Mouse (Mus musculus) myocyte (in vitro differentiated cells): ENCODE results near the gene Vmn2r85. TPM values are rescaled to one million over a fixed set of nuclear protein-coding genes. Genes with fewer than 3 reads are reported as not detected.
"Not testable (repeated sequence)": the region's sequence is repeated elsewhere in the genome, so short reads cannot be mapped to it uniquely, and the experiment has no call there.

Experiments used
- H3K27me3 ChIP-seq: one replicate; pipeline ENCODE4 v1.6.1; 2011; ENCODE audit not compliant: control insufficient read depth, insufficient read depth, insufficient read length
- H3K36me3 ChIP-seq: one replicate; pipeline ENCODE4 v1.6.1; 2011; ENCODE audit not compliant: control insufficient read depth, insufficient read depth
- H3K4me2 ChIP-seq: one replicate; pipeline ENCODE4 v1.6.1; 2011; ENCODE audit warnings: low read depth, control low read depth
- H3K4me3 ChIP-seq: one replicate; pipeline ENCODE4 v1.5.1; 2011; ENCODE audit warnings: mild to moderate bottlenecking, control low read depth, moderate library complexity
- H3K79me2 ChIP-seq: one replicate; pipeline ENCODE4 v1.6.1; 2011; ENCODE audit not compliant: control insufficient read depth, insufficient read depth
- H3ac ChIP-seq: one replicate; pipeline ENCODE4 v1.6.1; 2011; ENCODE audit not compliant: control insufficient read depth, insufficient read length
- CEBPB ChIP-seq: IDR thresholded peaks from 2 replicates; pipeline ENCODE4 v1.6.1; 2011; ENCODE audit warnings: mild to moderate bottlenecking, moderate library complexity; ENCODE audit not compliant: poor library complexity, insufficient read depth, severe bottlenecking
- E2F4 ChIP-seq: IDR thresholded peaks from one replicate; pipeline ENCODE4 v1.6.1; 2011; ENCODE audit warnings: mild to moderate bottlenecking, control low read depth, moderate library complexity; ENCODE audit not compliant: insufficient read depth
- MAX ChIP-seq: IDR thresholded peaks from one replicate; pipeline ENCODE4 v1.6.1; 2011; ENCODE audit warnings: low read depth, mild to moderate bottlenecking, control low read depth
- MYOD1 ChIP-seq, 3 experiments: IDR thresholded peaks; one replicate each; pipeline ENCODE4 v1.6.1; 2011; ENCODE audit warnings: control low read depth in 2 of 3, low read depth in 2 of 3, mild to moderate bottlenecking in 2 of 3, moderate library complexity in 1 of 3; ENCODE audit not compliant: insufficient read length in 2 of 3, control insufficient read depth in 1 of 3
- MYOG ChIP-seq, 3 experiments: IDR thresholded peaks; one replicate each; pipeline ENCODE4 v1.6.1; 2011; ENCODE audit warnings: control low read depth in 2 of 3, low read depth in 2 of 3, mild to moderate bottlenecking in 2 of 3; ENCODE audit not compliant: insufficient read length in 2 of 3, control insufficient read depth in 1 of 3, insufficient read depth in 1 of 3
- POLR2A ChIP-seq: IDR thresholded peaks from one replicate; pipeline ENCODE4 v1.6.1; 2011; ENCODE audit warnings: low read depth, mild to moderate bottlenecking, control low read depth, moderate library complexity; ENCODE audit not compliant: insufficient read length
- POLR2AphosphoS2 ChIP-seq: IDR thresholded peaks from one replicate; pipeline ENCODE4 v1.6.1; 2011; ENCODE audit warnings: low read depth, control low read depth; ENCODE audit not compliant: insufficient read length
- REST ChIP-seq: IDR thresholded peaks from one replicate; pipeline ENCODE4 v1.6.1; 2011; ENCODE audit warnings: mild to moderate bottlenecking, control low read depth, moderate library complexity; ENCODE audit not compliant: insufficient read depth, insufficient read length
- SRF ChIP-seq: IDR thresholded peaks from one replicate; pipeline ENCODE4 v1.6.1; 2011; ENCODE audit warnings: low read depth; ENCODE audit not compliant: control insufficient read depth, insufficient read length
- TCF12 ChIP-seq: IDR thresholded peaks from one replicate; pipeline ENCODE4 v1.6.1; 2011; ENCODE audit warnings: mild to moderate bottlenecking, control low read depth; ENCODE audit not compliant: poor library complexity, insufficient read depth, severe bottlenecking
- TCF3 ChIP-seq: IDR thresholded peaks from one replicate; pipeline ENCODE4 v1.6.1; 2011; ENCODE audit warnings: low read depth, control low read depth; ENCODE audit not compliant: insufficient read length
- USF1 ChIP-seq: IDR thresholded peaks from one replicate; pipeline ENCODE4 v1.6.1; 2011; ENCODE audit warnings: low read depth, mild to moderate bottlenecking, control low read depth, moderate library complexity
- polyA plus RNA-seq: library from polyadenylated mRNA; unstranded; fragments of >200 nt; fragmentation: generic; extraction: Trizol; gene quantifications from one replicate; pipeline ENCODE4 v1.2.1, GENCODE M21; 2012; ENCODE audit warnings: missing spikeins

Vmn2r85 gene
- polyA plus RNA-seq, 1 experiment = not detected

DNA sequence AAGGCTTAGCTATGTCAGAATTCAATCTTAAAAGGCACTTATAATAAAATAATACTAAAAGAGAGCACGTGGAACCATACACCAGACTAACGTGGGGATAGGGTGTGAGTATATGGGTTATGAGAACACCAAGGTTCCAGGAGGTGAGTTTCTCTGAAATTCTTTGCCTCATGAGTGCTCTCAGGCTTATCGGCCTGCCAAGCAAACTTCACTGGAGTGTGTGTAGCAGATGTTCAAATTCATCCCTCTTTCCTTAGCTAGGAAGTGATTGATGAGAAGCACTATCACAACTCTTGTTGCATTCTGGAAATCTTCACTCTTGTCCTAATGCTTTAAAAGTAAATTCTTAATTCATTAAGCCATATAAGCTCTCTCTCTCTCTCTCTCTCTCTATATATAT, 9.1 kb downstream of the Vmn2r85 start:
- Histone ChIP-seq H3K79me2 (no peaks in the 10 kb centered on the region), H3K27me3 (no peaks in the 10 kb centered on the region), H3K4me2 (no peak overlapping the region), H3ac (no peak overlapping the region), H3K4me3 (no peak overlapping the region), H3K36me3 (no peaks in the 10 kb centered on the region)
- TF ChIP-seq MAX (no peak), MYOG (IDR thresholded peaks at IDR 0.05; ENCODE audit: control insufficient read depth in 1 of 3, insufficient read depth in 1 of 3, insufficient read length in 2 of 3, low read depth in 2 of 3) (no peak), POLR2AphosphoS2 (no peak), MYOD1 (IDR thresholded peaks at IDR 0.05; ENCODE audit: control insufficient read depth in 1 of 3, insufficient read length in 2 of 3, low read depth in 2 of 3) (no peak), TCF3 (no peak), REST (no peak), TCF12 (no peak)

DNA sequence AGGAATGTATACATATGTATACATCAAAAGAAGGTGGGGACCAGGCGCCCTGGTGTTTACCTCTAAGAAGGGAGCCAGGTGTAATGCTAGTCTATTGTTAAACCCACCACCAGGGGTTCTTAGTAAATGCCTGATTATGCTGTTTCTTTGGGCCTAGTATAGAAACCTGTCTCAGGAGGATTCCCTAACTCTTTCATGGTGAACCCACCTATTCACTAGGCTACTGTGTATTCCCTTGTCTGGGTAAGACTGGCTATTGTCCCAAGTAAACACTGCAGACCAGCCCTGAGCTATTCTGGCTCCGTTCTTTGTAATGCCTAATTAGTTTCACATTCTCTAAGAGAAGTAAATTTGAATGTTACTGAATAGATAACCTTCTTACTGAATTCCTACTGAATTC, 9.5 kb downstream of the Vmn2r85 start:
- H3K4me3 ChIP-seq = not testable (repeated sequence)

DNA sequence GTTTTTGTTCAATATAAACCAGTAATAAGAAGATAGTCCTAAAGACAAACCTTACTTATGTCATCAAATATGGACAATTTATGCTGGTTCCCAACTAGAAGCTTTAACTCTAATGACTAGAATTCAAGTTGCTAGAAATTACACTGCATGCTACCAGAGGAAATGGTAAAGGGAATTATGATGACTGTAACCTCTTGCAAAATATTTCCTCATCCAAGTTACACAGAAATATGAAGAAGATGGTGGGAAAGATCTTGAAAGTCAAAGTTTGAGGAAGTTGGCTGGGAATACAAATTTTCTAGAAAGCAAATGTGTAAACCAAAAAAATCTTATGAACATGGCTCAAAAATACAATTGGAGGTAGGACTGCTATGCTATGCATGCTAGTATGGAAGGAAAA, 13.2 kb downstream of the Vmn2r85 start:
- not testable (repeated sequence) for H3K4me3 ChIP-seq, H3ac ChIP-seq, H3K79me2 ChIP-seq, H3K27me3 ChIP-seq, H3K4me2 ChIP-seq, H3K36me3 ChIP-seq

More for the DNA sequence above, 9.5 kb downstream of the Vmn2r85 start:
- not testable (repeated sequence) for H3K36me3 ChIP-seq, H3K27me3 ChIP-seq, H3ac ChIP-seq, H3K4me2 ChIP-seq, H3K79me2 ChIP-seq

DNA sequence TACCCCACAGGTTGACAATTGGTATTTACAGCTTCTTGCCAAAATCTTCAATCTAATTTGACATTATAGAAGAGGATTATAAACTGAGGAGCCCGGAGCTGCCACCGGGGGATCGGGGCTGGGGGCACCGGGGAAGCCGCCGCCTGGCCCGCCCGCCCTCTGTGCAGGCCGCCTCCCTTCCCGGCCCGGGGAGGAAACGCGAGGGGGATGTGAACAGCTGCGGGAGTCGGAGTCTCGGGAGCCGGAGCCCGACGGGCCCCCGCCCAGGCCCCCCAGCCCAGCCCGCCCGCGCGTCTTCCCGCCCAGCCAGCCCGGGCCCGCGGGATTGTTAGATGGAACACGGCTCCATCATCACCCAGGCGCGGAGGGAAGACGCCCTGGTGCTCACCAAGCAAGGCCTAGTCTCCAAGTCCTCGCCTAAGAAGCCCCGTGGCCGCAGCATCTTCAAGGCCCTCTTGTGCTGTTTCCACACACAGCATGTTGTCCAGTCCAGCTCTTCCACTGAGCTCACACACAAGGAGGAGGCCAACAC, 17.3 kb downstream of the Vmn2r85 start:
- not testable (repeated sequence) for H3K4me3 ChIP-seq, H3K36me3 ChIP-seq, H3K27me3 ChIP-seq, H3K4me2 ChIP-seq, H3K79me2 ChIP-seq, H3ac ChIP-seq

DNA sequence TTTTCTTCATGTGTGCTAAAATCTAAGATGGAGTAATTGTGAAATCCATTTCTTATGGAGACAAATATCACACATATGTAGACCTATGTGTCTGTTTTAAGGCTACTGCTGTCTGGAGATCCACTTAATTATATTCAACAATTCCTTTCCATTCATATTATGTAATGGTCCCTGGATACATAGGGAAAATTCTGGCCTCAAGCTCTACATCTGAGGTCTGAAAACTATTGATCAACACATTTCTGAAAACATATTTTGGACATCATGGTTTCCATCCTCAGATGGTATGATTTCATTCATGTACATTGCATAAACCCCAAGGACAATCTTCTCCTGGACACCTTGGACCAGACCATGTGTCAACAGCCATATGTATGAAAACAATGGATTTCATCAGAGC, 35.3 kb downstream of the Vmn2r85 start, which contains the start of gene Vmn2r84:
TSS of gene Vmn2r84 (minus strand) at position 101 of the 400 bp plus-strand sequence.
- TF ChIP-seq CEBPB = no peak
- no peak for TF ChIP-seq E2F4
- TF ChIP-seq POLR2AphosphoS2 = no peak
- no peak for TF ChIP-seq MYOG (IDR thresholded peaks at IDR 0.05; ENCODE audit: control insufficient read depth in 1 of 3, insufficient read depth in 1 of 3, insufficient read length in 2 of 3, low read depth in 2 of 3)
- TF ChIP-seq MYOD1 (IDR thresholded peaks at IDR 0.05; ENCODE audit: control insufficient read depth in 1 of 3, insufficient read length in 2 of 3, low read depth in 2 of 3) = no peak
- TF ChIP-seq SRF = no peak
- no peak for TF ChIP-seq TCF3
- TF ChIP-seq POLR2A = no peak
- no peak for TF ChIP-seq USF1
- no peak for TF ChIP-seq TCF12
- no peak for TF ChIP-seq MAX
- no peak for TF ChIP-seq REST
- Histone ChIP-seq H3K4me3 (no peak within 1 kb of the TSS), H3K27me3 (no peaks in the 10 kb centered on the region), H3K36me3 (no peaks in the 10 kb centered on the region), H3ac (no peak within 1 kb of the TSS), H3K4me2 (no peak within 1 kb of the TSS), H3K79me2 (no peaks in the 10 kb centered on the region)

DNA sequence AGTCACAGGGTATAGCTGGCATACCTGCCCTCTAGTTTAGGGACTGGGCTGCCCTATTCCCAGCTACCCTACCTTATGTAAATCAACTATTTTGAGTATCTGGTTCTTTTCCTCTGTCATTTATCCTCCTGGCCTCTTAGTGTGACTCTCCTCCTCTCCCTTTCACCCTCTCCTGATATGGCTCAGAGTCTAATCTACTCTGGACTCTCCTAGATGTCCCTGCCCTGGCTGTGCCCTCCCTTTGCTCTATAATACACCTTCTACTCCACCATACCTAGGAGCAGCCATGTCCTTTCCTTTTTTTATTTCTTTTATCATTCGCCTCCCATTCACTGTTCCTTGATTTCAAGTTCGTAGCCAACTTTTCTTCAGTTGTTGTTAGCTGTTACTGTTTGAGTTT, 54.4 kb downstream of the Vmn2r85 start:
- TF ChIP-seq USF1 (no peak), MYOD1 (IDR thresholded peaks at IDR 0.05; ENCODE audit: control insufficient read depth in 1 of 3, insufficient read length in 2 of 3, low read depth in 2 of 3) (no peak), POLR2AphosphoS2 (no peak), TCF12 (no peak), POLR2A (no peak), TCF3 (no peak), MAX (no peak), CEBPB (no peak), E2F4 (no peak), REST (no peak), MYOG (IDR thresholded peaks at IDR 0.05; ENCODE audit: control insufficient read depth in 1 of 3, insufficient read depth in 1 of 3, insufficient read length in 2 of 3, low read depth in 2 of 3) (no peak), SRF (no peak)
- no peaks in the 10 kb centered on the region for H3K79me2 ChIP-seq

More for the DNA sequence above, 54.4 kb downstream of the Vmn2r85 start:
- H3K27me3 ChIP-seq = no peaks in the 10 kb centered on the region
- H3K4me3 ChIP-seq = no peak overlapping the region
- no peak overlapping the region for H3ac ChIP-seq
- H3K36me3 ChIP-seq = no peaks in the 10 kb centered on the region
- no peak overlapping the region for H3K4me2 ChIP-seq
